1 mouse cellular context compared by ENCODE assay signal in the genomic region with DNA sequence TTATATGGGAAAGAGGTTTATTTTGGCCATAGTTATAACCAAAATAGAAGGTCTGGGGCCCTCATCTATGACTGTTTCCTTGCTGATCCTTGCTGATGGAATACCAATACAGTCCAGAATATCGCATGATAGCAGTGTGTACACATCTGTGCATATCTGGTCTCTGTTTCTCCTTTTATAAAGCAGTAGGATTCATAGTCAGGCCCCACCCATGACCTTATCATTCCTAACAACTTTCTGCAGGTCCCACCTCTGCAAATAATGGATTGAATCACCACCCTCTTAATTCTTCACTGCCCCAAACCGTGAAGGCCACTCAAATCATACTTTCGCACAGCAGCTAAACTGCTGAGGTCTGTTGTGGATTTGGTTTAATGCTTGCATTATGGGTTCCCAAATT.
TF ChIP-seq lines count a peak whose summit lies in the region.

No protein-coding gene starts in this region.

TF ChIP-seq in MEL, 35 proteins besides CTCF, POLR2A, EP300 and RAD21 (continued from another document):
- TF ChIP-seq UBTF (IDR thresholded peaks at IDR 0.05; ENCODE audit: borderline replicate concordance, insufficient read depth, low read depth, low read length) (no peak), USF1 (IDR thresholded peaks at IDR 0.05; ENCODE audit: low read depth, low read length) (no peak), GATA1 (IDR thresholded peaks at IDR 0.05; ENCODE audit: low read depth, low read length) (peak; percentile 46; the same call in 1 of the 2 replicates), NELFE (IDR thresholded peaks at IDR 0.05; ENCODE audit: low read depth, low read length) (no peak), HCFC1 (IDR thresholded peaks at IDR 0.05; ENCODE audit: low read depth, low read length) (no peak), TAL1 (IDR thresholded peaks at IDR 0.05; ENCODE audit: low read length) (no peak), ELF1 (IDR thresholded peaks at IDR 0.05; ENCODE audit: low read depth, low read length) (no peak), CHD1 (IDR thresholded peaks at IDR 0.05; ENCODE audit: low read depth, low read length) (no peak), GABPA (IDR thresholded peaks at IDR 0.05; ENCODE audit: low read depth, low read length) (no peak), RCOR1 (IDR thresholded peaks at IDR 0.05; ENCODE audit: low read depth, low read length) (0 out of 2 replicates have a peak, but pooled peaks have one; percentile 41), MEF2A (IDR thresholded peaks at IDR 0.05; ENCODE audit: extremely low read depth, insufficient replicate concordance, low read depth, low read length, poor library complexity, severe bottlenecking) (peak; percentile 28; the same call in 1 of the 2 replicates)
